Mouse (Mus musculus) liver, embryonic 11.5 days (tissue): ENCODE results near the gene Aqp5. TPM values are rescaled to one million over a fixed set of nuclear protein-coding genes. Genes with fewer than 3 reads are reported as not detected.

ENCODE experiments used
- ATAC-seq: fragments of 200-750 bp; cut with Nextera tagmentation; replicated peaks from 2 replicates; pipeline ENCODE4 v1.8.0; 2017; ENCODE audit warnings: moderate number of reproducible peaks, mild to moderate bottlenecking, moderate TSS enrichment, moderate library complexity; ENCODE audit not compliant: low FRiP score
- DNase-seq: peaks from one replicate; pipeline ENCODE4 v3.0.0-alpha.2; 2017; ENCODE audit warnings: low spot score
- H3K27ac ChIP-seq: fragments of 300-500 bp; sonication (generic); 2 replicates; pipeline ENCODE4 v1.5.1; 2014; ENCODE audit warnings: mild to moderate bottlenecking, low read depth, low read length, control low read depth
- H3K27me3 ChIP-seq: fragments of 300-500 bp; sonication (generic); replicated peaks from 2 replicates; pipeline ENCODE4 v1.6.1; 2014; ENCODE audit warnings: low read length, mixed read lengths; ENCODE audit not compliant: control insufficient read depth, insufficient read depth
- H3K36me3 ChIP-seq: fragments of 300-500 bp; sonication (generic); 2 replicates; pipeline ENCODE4 v1.6.1; 2014; ENCODE audit warnings: mild to moderate bottlenecking, low read length, moderate library complexity, mixed read lengths; ENCODE audit not compliant: control insufficient read depth, insufficient read depth
- H3K4me1 ChIP-seq: fragments of 300-500 bp; sonication (generic); replicated peaks from 2 replicates; pipeline ENCODE4 v1.6.1; 2014; ENCODE audit warnings: low read length, mixed read lengths; ENCODE audit not compliant: control insufficient read depth, insufficient read depth
- H3K4me2 ChIP-seq: fragments of 300-500 bp; sonication (generic); 2 replicates; pipeline ENCODE4 v1.6.1; 2014; ENCODE audit warnings: mild to moderate bottlenecking, control low read depth, moderate library complexity
- H3K4me3 ChIP-seq: fragments of 300-500 bp; sonication (generic); 2 replicates; pipeline ENCODE4 v1.5.1; 2014; ENCODE audit warnings: low read depth, low read length, control low read depth
- H3K9ac ChIP-seq: fragments of 300-500 bp; sonication (generic); 2 replicates; pipeline ENCODE4 v1.6.1; 2014; ENCODE audit warnings: low read depth, low read length, control low read depth
- H3K9me3 ChIP-seq: fragments of 300-500 bp; sonication (generic); 2 replicates; pipeline ENCODE4 v1.6.1; 2016; ENCODE audit warnings: low read length, inconsistent platforms, mixed read lengths; ENCODE audit not compliant: control insufficient read depth
- WGBS: fragments of 180-500 bp; shearing (Covaris S2); extraction: QIAGEN DNeasy Blood & Tissue Kit; methylation state at CpG from one replicate; pipeline ENCODE4 v1.1.7; 2014; 5-methylcytosine and 5-hydroxymethylcytosine counted together
- polyA plus RNA-seq: library from polyadenylated mRNA; unstranded; fragments of >200 nt; fragmentation: Nextera tagmentation; extraction: Ambion mirVana; gene quantifications from 2 replicates; pipeline ENCODE4 v1.2.1, GENCODE M21; 2014

The Aqp5 gene
- polyA plus RNA-seq, result 1.2 and 1.9 TPM in 2 replicates

DNA sequence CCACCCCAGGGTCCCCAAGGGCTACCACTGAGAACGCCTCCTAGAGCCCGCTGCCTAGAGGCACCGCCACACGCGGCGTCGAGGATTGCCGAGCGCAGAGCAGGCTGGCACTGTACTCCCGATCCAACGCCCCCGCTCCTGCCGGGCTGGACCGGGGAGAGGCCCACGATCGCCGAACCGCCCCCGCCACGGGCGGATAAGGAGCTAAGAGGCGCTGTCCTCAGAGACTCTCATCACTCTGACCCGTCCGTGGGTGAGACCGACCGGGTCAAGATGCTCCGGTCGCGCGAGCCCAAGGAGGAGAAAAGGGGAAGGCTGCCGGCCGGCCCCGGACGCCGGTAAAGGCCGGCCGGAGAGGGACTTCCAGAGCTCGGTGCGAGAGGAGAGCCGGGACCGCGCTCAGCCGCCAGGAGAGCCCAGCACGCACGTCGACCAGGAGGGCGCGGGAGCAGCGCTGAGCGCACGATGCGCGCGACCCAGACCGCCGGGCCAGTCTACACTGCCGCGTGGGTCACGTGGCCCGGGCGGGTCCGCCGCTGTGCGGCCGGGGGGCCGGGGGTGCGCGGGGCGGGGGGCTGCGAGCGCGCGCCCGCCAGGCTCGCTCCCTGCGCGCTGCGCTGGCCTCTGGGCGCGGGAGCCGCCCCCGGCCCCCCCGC is at the start of gene Aqp5:
Gene Aqp5 (plus strand): TSS at position 354 of the 656 bp plus-strand sequence.
- DNase-seq (no peak), ATAC-seq (no peak)
- Histone ChIP-seq H3K4me1 (no peaks in the 10 kb centered on the region; the same call in 1 of the 2 replicates), H3K9me3 (no peaks in the 10 kb centered on the region), H3K4me2 (peak within 1 kb of the TSS; percentile 56), H3K4me3 (peak within 1 kb of the TSS; percentile 43), H3K9ac (no peak within 1 kb of the TSS), H3K27me3 (peaks cover 99% of the 10 kb centered on the region), H3K36me3 (no peaks in the 10 kb centered on the region), H3K27ac (no peak within 1 kb of the TSS)
- 3% methylated on average over 51 of the region's 83 CpGs for WGBS

DNA sequence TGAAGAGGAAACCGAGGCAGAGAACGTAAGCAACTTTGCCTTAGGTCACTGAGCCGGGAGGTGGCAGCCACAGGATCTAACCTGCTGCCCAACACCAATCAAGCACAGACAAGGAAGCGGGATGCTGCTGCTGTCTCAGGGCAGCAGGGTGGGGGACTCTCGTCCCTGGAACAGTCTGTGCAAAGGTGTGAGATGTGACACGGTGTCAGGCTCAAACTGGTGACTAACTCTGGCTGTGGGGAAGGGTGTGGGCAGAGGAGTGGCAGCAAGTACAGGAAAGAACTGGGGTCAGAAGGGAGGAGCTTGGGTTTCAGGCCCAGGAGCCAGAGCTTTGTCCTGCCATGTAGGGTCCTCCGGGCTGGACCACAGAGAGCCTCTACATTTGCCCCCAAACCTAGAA is 46.5 kb upstream of the Aqp5 start:
- Histone ChIP-seq H3K27me3 (peaks cover 17% of the 10 kb centered on the region; the same call in 1 of the 2 replicates), H3K27ac (no peak overlapping the region), H3K36me3 (no peaks in the 10 kb centered on the region), H3K4me3 (no peak overlapping the region), H3K4me2 (no peak overlapping the region), H3K4me1 (no peaks in the 10 kb centered on the region), H3K9ac (no peak overlapping the region), H3K9me3 (no peaks in the 10 kb centered on the region)
- DNase-seq (no peak), ATAC-seq (no peak)
- WGBS, result 38% methylated on average over 7 of the region's 7 CpGs

DNA sequence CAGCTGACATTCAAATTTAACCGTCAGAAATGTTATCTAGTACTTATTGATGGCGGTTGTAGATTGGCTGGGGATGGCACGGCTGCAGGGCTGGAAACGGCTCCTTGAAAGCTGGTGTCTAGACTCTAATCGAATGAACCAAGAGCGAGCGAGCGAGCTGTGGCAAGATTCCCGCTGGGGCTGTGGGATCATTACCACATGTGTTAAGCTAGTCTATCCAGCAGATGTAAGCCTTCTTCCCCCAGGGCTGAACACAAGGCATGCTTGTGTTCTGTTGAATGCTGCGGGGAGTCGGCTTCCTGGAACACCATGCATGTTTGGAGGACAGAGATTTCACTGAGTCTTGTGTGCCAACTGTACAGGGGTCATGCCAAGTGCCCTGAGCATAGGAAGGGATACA is 44.0 kb upstream of the Aqp5 start:
- peaks cover 17% of the 10 kb centered on the region; the same call in 1 of the 2 replicates for H3K27me3 ChIP-seq
- no peak overlapping the region for H3K4me3 ChIP-seq
- DNase-seq (no peak), ATAC-seq (no peak)
- no peaks in the 10 kb centered on the region for H3K36me3 ChIP-seq
- H3K4me1 ChIP-seq, result no peaks in the 10 kb centered on the region
- no peak overlapping the region for H3K27ac ChIP-seq
- 80% methylated on average over 11 of the region's 11 CpGs for WGBS
- H3K9ac ChIP-seq, result no peak overlapping the region
- no peak overlapping the region for H3K4me2 ChIP-seq
- H3K9me3 ChIP-seq, result no peaks in the 10 kb centered on the region

GRCm38 (mm10) chr15:99547732-99548131 is 42.9 kb upstream of the Aqp5 start:
- 75% methylated on average over 6 of the region's 6 CpGs for WGBS
- ATAC-seq (no peak), DNase-seq (no peak)
- Histone ChIP-seq H3K27me3 (peaks cover 17% of the 10 kb centered on the region; the same call in 1 of the 2 replicates), H3K36me3 (no peaks in the 10 kb centered on the region), H3K4me3 (no peak overlapping the region), H3K9me3 (no peaks in the 10 kb centered on the region), H3K4me1 (no peaks in the 10 kb centered on the region), H3K27ac (no peak overlapping the region), H3K9ac (no peak overlapping the region), H3K4me2 (no peak overlapping the region)

DNA sequence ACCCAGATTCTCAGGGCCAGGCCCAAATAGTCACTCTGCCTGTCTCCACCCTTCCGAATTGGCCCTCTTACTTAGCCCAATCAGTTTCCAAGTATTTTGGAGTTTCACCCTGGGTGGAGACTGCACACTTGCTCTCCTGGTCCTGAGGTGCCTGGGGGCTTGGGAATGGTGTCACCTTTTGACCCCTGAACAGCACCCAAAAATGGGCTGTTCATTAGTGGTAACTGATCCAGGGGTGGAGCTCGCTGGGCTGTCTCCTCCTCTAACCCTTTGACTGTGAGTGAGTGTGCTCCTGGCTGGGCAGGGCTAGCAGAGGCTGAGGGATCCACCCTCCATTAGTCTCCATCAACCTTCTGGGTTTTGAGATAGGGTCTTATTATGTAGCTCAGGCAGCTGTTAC is 40.7 kb upstream of the Aqp5 start:
- H3K36me3 ChIP-seq, result no peaks in the 10 kb centered on the region
- H3K9me3 ChIP-seq, result no peaks in the 10 kb centered on the region
- H3K4me3 ChIP-seq, result no peak overlapping the region
- no peak overlapping the region for H3K9ac ChIP-seq
- DNase-seq (no peak), ATAC-seq (no peak)
- 54% methylated on average over 2 of the region's 2 CpGs for WGBS
- no peak overlapping the region for H3K27ac ChIP-seq
- no peak overlapping the region for H3K4me2 ChIP-seq
- H3K27me3 ChIP-seq, result peaks cover 6% of the 10 kb centered on the region; the same call in 1 of the 2 replicates
- H3K4me1 ChIP-seq, result no peaks in the 10 kb centered on the region

GRCm38 (mm10) chr15:99553767-99554166 is 36.8 kb upstream of the Aqp5 start:
- Histone ChIP-seq H3K4me3 (no peak overlapping the region), H3K36me3 (no peaks in the 10 kb centered on the region), H3K27me3 (no peaks in the 10 kb centered on the region), H3K9ac (no peak overlapping the region), H3K4me1 (no peaks in the 10 kb centered on the region), H3K9me3 (no peaks in the 10 kb centered on the region), H3K4me2 (no peak overlapping the region), H3K27ac (no peak overlapping the region)
- WGBS, result 70% methylated on average over 6 of the region's 6 CpGs
- DNase-seq (no peak), ATAC-seq (no peak)

- H3K9ac ChIP-seq, result no peak overlapping the region
- no peak overlapping the region for H3K27ac ChIP-seq
- ATAC-seq (no peak), DNase-seq (no peak)
- H3K4me3 ChIP-seq, result no peak overlapping the region
- no peaks in the 10 kb centered on the region for H3K9me3 ChIP-seq
- H3K27me3 ChIP-seq, result 0 out of 2 replicates have a peak, but pooled peaks cover 4% of the 10 kb centered on the region
- WGBS, result 81% methylated on average over 1 of the region's 1 CpGs
- H3K36me3 ChIP-seq, result no peaks in the 10 kb centered on the region
- no peak overlapping the region for H3K4me2 ChIP-seq
- H3K4me1 ChIP-seq, result no peaks in the 10 kb centered on the region
Measured at GRCm38 (mm10) chr15:99558947-99559346, 31.6 kb upstream of the Aqp5 start.

DNA sequence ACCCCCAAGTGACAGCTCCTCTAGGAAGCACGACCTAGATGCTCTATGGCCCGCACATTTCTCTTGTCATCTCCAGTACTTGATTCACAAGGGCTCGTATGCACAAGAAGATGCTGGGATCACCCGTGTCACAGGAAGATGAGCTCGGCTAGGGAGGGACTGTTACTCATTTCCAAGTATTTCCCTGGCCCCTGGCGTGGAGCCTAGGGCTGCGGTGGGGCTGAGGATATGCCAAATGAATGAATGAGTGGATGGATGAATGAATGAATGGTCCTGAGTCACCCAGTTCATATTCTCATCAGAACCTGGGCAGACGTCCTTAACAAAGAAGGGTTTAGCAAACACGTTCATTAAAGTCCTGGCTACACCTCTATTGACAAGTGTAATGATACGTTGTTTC is 30.3 kb upstream of the Aqp5 start:
- Histone ChIP-seq H3K9ac (no peak overlapping the region), H3K9me3 (no peaks in the 10 kb centered on the region), H3K4me3 (no peak overlapping the region), H3K36me3 (no peaks in the 10 kb centered on the region), H3K4me1 (no peaks in the 10 kb centered on the region), H3K4me2 (no peak overlapping the region), H3K27me3 (0 out of 2 replicates have a peak, but pooled peaks cover 4% of the 10 kb centered on the region), H3K27ac (no peak overlapping the region)
- 71% methylated on average over 10 of the region's 10 CpGs for WGBS
- no peak for DNase-seq
- ATAC-seq, result no peak

DNA sequence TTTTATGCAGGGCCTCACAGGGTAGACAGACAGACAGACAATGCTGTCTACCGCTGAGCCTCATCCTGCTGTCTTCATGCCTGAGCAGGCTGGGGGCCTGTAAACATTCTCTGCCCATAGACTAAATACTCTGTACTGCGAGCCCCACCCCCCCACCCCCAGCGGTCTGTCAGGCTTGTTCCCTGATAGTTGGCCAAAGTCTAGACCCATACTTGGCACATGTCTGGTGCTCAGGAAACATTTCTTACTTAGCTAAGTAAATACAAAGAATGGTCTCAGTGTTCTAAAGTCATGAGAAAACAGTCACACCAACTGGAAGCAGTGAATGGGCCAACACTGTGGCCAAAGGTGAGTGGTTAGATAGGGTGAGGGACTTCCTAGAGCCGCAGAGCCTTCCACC is 23.2 kb upstream of the Aqp5 start:
- Histone ChIP-seq H3K9me3 (no peaks in the 10 kb centered on the region), H3K4me1 (no peaks in the 10 kb centered on the region), H3K36me3 (no peaks in the 10 kb centered on the region), H3K27ac (no peak overlapping the region), H3K27me3 (peaks cover 2% of the 10 kb centered on the region; the same call in 1 of the 2 replicates), H3K4me2 (no peak overlapping the region), H3K4me3 (no peak overlapping the region), H3K9ac (no peak overlapping the region)
- DNase-seq (no peak), ATAC-seq (no peak)
- 64% methylated on average over 4 of the region's 4 CpGs for WGBS
